Mouse (Mus musculus): ENCODE results near the gene Ebf1. TPM values are rescaled to one million over a fixed set of nuclear protein-coding genes. Genes with fewer than 3 reads are reported as not detected.
A peak's percentile ranks its signal among the peaks of the same experiment; 100 is the strongest.

Gene Ebf1
- polyA plus RNA-seq, 1 experiment from 2014 or later, result 3.6 TPM

- Histone ChIP-seq H3K27me3 (ENCODE audit: control insufficient read depth, insufficient read depth, low read length) (no peaks in the 10 kb centered on the region), H3K27ac (replicated peaks) (no peak overlapping the region), H3K9ac (ENCODE audit: low read length) (no peak overlapping the region), H3K9me3 (ENCODE audit: control insufficient read depth, low read length) (no peaks in the 10 kb centered on the region), H3K4me3 (ENCODE audit: low read depth, low read length) (no peak overlapping the region), H3K4me2 (replicated peaks; ENCODE audit: low read depth) (no peak overlapping the region), H3K4me1 (replicated peaks; ENCODE audit: control insufficient read depth, insufficient read depth) (no peaks in the 10 kb centered on the region), H3K36me3 (ENCODE audit: control insufficient read depth, insufficient read depth, low read length) (no peaks in the 10 kb centered on the region)
- ATAC-seq (ENCODE audit: low FRiP score, low TSS enrichment) (no peak), DNase-seq (ENCODE audit: low spot score) (no peak)
- TF ChIP-seq CTCF (IDR thresholded peaks at IDR 0.05; ENCODE audit: low read depth) (no peak), EP300 (optimal IDR thresholded peaks at IDR 0.05) (no peak)
- 45% methylated on average over 18 of the region's 18 CpGs for WGBS
These were observed 65.8 kb downstream of the Ebf1 start for GRCm38 (mm10) chr11:44682703-44683539.

- no peak for TF ChIP-seq EP300 (optimal IDR thresholded peaks at IDR 0.05)
- TF ChIP-seq CTCF (IDR thresholded peaks at IDR 0.05; ENCODE audit: low read depth), result no peak
- DNase-seq (ENCODE audit: low spot score) (no peak), ATAC-seq (ENCODE audit: low FRiP score, low TSS enrichment) (no peak)
- no peaks in the 10 kb centered on the region for H3K27me3 ChIP-seq (ENCODE audit: control insufficient read depth, insufficient read depth, low read length)
- peak overlapping the region; percentile 11; the same call in 1 of the 2 replicates for H3K4me2 ChIP-seq (replicated peaks; ENCODE audit: low read depth)
- 47% methylated on average over 20 of the region's 20 CpGs for WGBS
- H3K9ac ChIP-seq (ENCODE audit: low read length), result no peak overlapping the region
- H3K9me3 ChIP-seq (ENCODE audit: control insufficient read depth, low read length), result no peaks in the 10 kb centered on the region
- H3K27ac ChIP-seq (replicated peaks), result peak overlapping the region; percentile 2; the same call in 1 of the 2 replicates
- no peaks in the 10 kb centered on the region for H3K4me1 ChIP-seq (replicated peaks; ENCODE audit: control insufficient read depth, insufficient read depth)
- H3K36me3 ChIP-seq (ENCODE audit: control insufficient read depth, insufficient read depth, low read length), result no peaks in the 10 kb centered on the region
- H3K4me3 ChIP-seq (ENCODE audit: low read depth, low read length), result no peak overlapping the region
These were observed 67.5 kb downstream of the Ebf1 start for GRCm38 (mm10) chr11:44684486-44685076.

GRCm38 (mm10) chr11:44685129-44685528 lies 68.0 kb downstream of the Ebf1 start:
- peak overlapping the region; percentile 24; the same call in 1 of the 2 replicates for H3K27ac ChIP-seq (replicated peaks)
- ATAC-seq (ENCODE audit: low FRiP score, low TSS enrichment) (no peak), DNase-seq (ENCODE audit: low spot score) (no peak)
- no peaks in the 10 kb centered on the region for H3K9me3 ChIP-seq (ENCODE audit: control insufficient read depth, low read length)
- WGBS, result 67% methylated on average over 3 of the region's 3 CpGs
- no peaks in the 10 kb centered on the region for H3K4me1 ChIP-seq (replicated peaks; ENCODE audit: control insufficient read depth, insufficient read depth)
- 0 out of 2 replicates have a peak overlapping the region, but pooled peaks have one; percentile 11 for H3K4me2 ChIP-seq (replicated peaks; ENCODE audit: low read depth)
- TF ChIP-seq CTCF (IDR thresholded peaks at IDR 0.05; ENCODE audit: low read depth) (no peak), EP300 (optimal IDR thresholded peaks at IDR 0.05) (no peak)
- H3K4me3 ChIP-seq (ENCODE audit: low read depth, low read length), result no peak overlapping the region
- no peaks in the 10 kb centered on the region for H3K27me3 ChIP-seq (ENCODE audit: control insufficient read depth, insufficient read depth, low read length)
- no peaks in the 10 kb centered on the region for H3K36me3 ChIP-seq (ENCODE audit: control insufficient read depth, insufficient read depth, low read length)
- H3K9ac ChIP-seq (ENCODE audit: low read length), result no peak overlapping the region

- DNase-seq (ENCODE audit: low spot score), result no peak
- no peak overlapping the region; the same call in 1 of the 2 replicates for H3K4me3 ChIP-seq (ENCODE audit: low read depth, low read length)
- no peak for TF ChIP-seq EP300 (optimal IDR thresholded peaks at IDR 0.05)
- TF ChIP-seq CTCF (IDR thresholded peaks at IDR 0.05; ENCODE audit: low read depth), result no peak
- no peaks in the 10 kb centered on the region for H3K36me3 ChIP-seq (ENCODE audit: control insufficient read depth, insufficient read depth, low read length)
- H3K27ac ChIP-seq (replicated peaks), result no peak overlapping the region
- peak overlapping the region; percentile 34 for H3K4me2 ChIP-seq (replicated peaks; ENCODE audit: low read depth)
- H3K9ac ChIP-seq (ENCODE audit: low read length), result no peak overlapping the region
- no peaks in the 10 kb centered on the region for H3K4me1 ChIP-seq (replicated peaks; ENCODE audit: control insufficient read depth, insufficient read depth)
- 25% methylated on average over 21 of the region's 21 CpGs for WGBS
- H3K27me3 ChIP-seq (ENCODE audit: control insufficient read depth, insufficient read depth, low read length), result no peaks in the 10 kb centered on the region
- H3K9me3 ChIP-seq (ENCODE audit: control insufficient read depth, low read length), result no peaks in the 10 kb centered on the region
- no peak for ATAC-seq (ENCODE audit: low FRiP score, low TSS enrichment)
These were observed 68.8 kb downstream of the Ebf1 start for GRCm38 (mm10) chr11:44685911-44686361.

- Histone ChIP-seq H3K4me3 (ENCODE audit: low read depth, low read length) (no peak overlapping the region), H3K9ac (ENCODE audit: low read length) (no peak overlapping the region), H3K27me3 (ENCODE audit: control insufficient read depth, insufficient read depth, low read length) (no peaks in the 10 kb centered on the region), H3K4me2 (replicated peaks; ENCODE audit: low read depth) (no peak overlapping the region), H3K4me1 (replicated peaks; ENCODE audit: control insufficient read depth, insufficient read depth) (no peaks in the 10 kb centered on the region), H3K36me3 (ENCODE audit: control insufficient read depth, insufficient read depth, low read length) (no peaks in the 10 kb centered on the region), H3K27ac (replicated peaks) (0 out of 2 replicates have a peak overlapping the region, but pooled peaks have one; percentile 8), H3K9me3 (ENCODE audit: control insufficient read depth, low read length) (no peaks in the 10 kb centered on the region)
- TF ChIP-seq EP300 (optimal IDR thresholded peaks at IDR 0.05) (no peak), CTCF (IDR thresholded peaks at IDR 0.05; ENCODE audit: low read depth) (no peak)
- no peak for DNase-seq (ENCODE audit: low spot score)
- no peak for ATAC-seq (ENCODE audit: low FRiP score, low TSS enrichment)
- 76% methylated on average over 12 of the region's 12 CpGs for WGBS
These were observed 69.3 kb downstream of the Ebf1 start for GRCm38 (mm10) chr11:44686378-44686777.

- H3K4me2 ChIP-seq (replicated peaks; ENCODE audit: low read depth), result no peak overlapping the region
- no peaks in the 10 kb centered on the region for H3K4me1 ChIP-seq (replicated peaks; ENCODE audit: control insufficient read depth, insufficient read depth)
- H3K9me3 ChIP-seq (ENCODE audit: control insufficient read depth, low read length), result no peaks in the 10 kb centered on the region
- ATAC-seq (ENCODE audit: low FRiP score, low TSS enrichment) (no peak), DNase-seq (ENCODE audit: low spot score) (no peak)
- H3K27me3 ChIP-seq (ENCODE audit: control insufficient read depth, insufficient read depth, low read length), result no peaks in the 10 kb centered on the region
- 85% methylated on average over 3 of the region's 3 CpGs for WGBS
- H3K4me3 ChIP-seq (ENCODE audit: low read depth, low read length), result no peak overlapping the region
- H3K36me3 ChIP-seq (ENCODE audit: control insufficient read depth, insufficient read depth, low read length), result no peaks in the 10 kb centered on the region
- H3K9ac ChIP-seq (ENCODE audit: low read length), result no peak overlapping the region
- no peak overlapping the region for H3K27ac ChIP-seq (replicated peaks)
- no peak for TF ChIP-seq CTCF (IDR thresholded peaks at IDR 0.05; ENCODE audit: low read depth)
- TF ChIP-seq EP300 (optimal IDR thresholded peaks at IDR 0.05), result no peak
These were observed 71.4 kb downstream of the Ebf1 start for GRCm38 (mm10) chr11:44688542-44688941.

Measured in stomach, postnatal 0 days (tissue).